Mouse (Mus musculus): ENCODE results near the gene Sec22a.

DNA sequence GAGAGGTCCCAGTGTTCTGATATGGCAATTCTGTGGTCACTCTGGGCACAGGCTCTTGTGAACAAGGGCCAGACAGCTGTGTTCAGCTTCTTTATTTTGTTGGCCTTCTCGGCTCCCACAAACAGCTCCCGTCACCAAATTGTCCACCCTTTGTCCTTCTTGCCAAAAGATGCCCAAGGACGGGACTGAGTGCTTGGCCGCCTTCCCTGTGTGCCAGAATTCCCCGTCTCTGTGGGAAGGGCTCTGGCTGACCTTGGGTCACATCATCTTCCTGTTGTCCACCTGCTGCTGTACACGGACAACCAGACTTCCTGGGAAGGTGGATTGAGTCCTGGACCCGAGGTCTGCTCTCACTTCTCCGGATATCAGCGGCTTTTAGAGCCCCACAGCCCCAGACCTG is 77.9 kb downstream of the Sec22a start:
- TF ChIP-seq KAT2A (conservative IDR thresholded peaks at IDR 0.05; ENCODE audit: low read depth, low read length) (no peak), POLR2A (IDR thresholded peaks at IDR 0.05; ENCODE audit: control insufficient read depth in 1 of 2, insufficient read depth in 1 of 2, low read depth in 1 of 2, low read length in 2 of 2, poor library complexity in 1 of 2) (no peak), E2F4 (IDR thresholded peaks at IDR 0.05; ENCODE audit: borderline replicate concordance, low read depth, low read length) (no peak), CTCF (IDR thresholded peaks at IDR 0.05 in 2 of 3, conservative IDR thresholded peaks at IDR 0.05 in 1 of 3; ENCODE audit: control insufficient read depth in 1 of 3, insufficient read depth in 1 of 3, low read depth in 2 of 3, low read length in 3 of 3, poor library complexity in 1 of 3, severe bottlenecking in 1 of 3) (no peak), GABPA (IDR thresholded peaks at IDR 0.05; ENCODE audit: low read depth, low read length) (no peak), GATA1 (IDR thresholded peaks at IDR 0.05; ENCODE audit: low read depth, low read length) (no peak), ETS1 (IDR thresholded peaks at IDR 0.05; ENCODE audit: low read depth, low read length) (no peak)

All from MEL (cell line).